In the genomic region with DNA sequence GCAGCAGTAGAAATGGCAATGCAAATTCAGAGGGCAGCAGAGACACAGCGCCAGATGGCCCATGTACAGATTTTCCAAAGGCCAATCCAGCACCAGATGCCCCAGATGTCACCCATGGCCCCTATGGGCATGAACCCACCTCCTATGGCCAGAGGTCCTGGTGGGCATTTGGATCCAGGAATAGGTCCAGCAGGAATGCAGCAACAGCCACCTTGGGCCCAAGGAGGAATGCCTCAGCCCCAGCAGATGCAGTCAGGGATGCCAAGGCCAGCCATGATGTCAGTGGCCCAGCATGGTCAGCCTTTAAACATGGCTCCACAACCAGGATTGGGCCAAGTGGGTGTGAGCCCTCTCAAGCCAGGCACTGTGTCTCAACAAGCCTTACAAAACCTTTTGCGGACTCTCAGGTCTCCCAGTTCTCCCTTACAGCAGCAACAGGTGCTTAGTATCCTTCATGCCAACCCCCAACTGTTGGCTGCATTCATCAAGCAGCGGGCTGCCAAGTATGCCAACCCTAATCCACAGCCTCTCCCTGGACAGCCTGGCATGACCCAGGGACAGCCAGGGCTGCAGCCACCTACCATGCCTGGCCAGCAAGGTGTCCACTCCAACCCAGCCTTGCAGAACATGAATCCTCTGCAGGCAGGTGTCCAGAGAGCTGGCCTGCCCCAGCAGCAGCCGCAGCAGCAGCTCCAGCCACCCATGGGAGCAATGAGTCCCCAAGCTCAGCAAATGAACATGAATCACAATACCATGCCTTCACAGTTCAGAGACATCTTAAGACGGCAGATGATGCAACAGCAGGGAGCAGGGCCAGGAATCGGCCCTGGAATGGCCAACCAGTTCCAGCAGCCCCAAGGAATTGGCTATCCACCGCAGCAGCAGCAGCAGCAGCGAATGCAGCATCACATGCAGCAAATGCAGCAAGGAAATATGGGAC, we compare ENCODE assay signal across 12 mouse cellular contexts. TPM values are rescaled to one million over a fixed set of nuclear protein-coding genes. Genes with fewer than 3 reads are reported as not detected.
DNase-seq lines count a peak whose midpoint lies in the region; ATAC-seq lines count a peak whose summit lies in the region.
"Had no signal": no experiment of that assay in that cellular context is flagged by ENCODE, and none has a peak within 500 bp of the region (broad histone marks: within the 10 kb centered on the region; RNA-seq: fewer than 3 reads in every experiment).

No protein-coding gene starts in this region.

- H3K27ac ChIP-seq in heart, embryonic 10.5 days, result no peak overlapping the region
- no peak overlapping the region for H3K27ac ChIP-seq in midbrain, embryonic 14.5 days (replicated peaks; ENCODE audit: low read depth, low read length)
- H3K27ac ChIP-seq: embryonic facial prominence, embryonic 13.5 days; liver, embryonic 14.5 days had no signal

- DNase-seq in heart, adult 18-20 months, result peak; percentile 40 to 57
- DNase-seq in heart, embryonic 10.5 days (ENCODE audit: low spot score), result no peak
- peak; percentile 42 for DNase-seq in 3T3-L1 (ENCODE audit: low read depth, low spot score)
- DNase-seq in cerebellum, adult 11 months, result peak; percentile 55
- DNase-seq in gastrocnemius, adult 8-10 months (ENCODE audit: low spot score in 2 of 2), result peak; percentile 27 to 53
- no peak for DNase-seq in urinary bladder, postnatal 10 days (ENCODE audit: low spot score)
- DNase-seq in midbrain, embryonic 14.5 days, result no peak
- no peak for DNase-seq in right cerebral cortex, postnatal 10 days (ENCODE audit: low spot score in 2 of 2)
- DNase-seq: right cerebral cortex, postnatal 14 days had no signal

- H3K36me3 ChIP-seq in heart, embryonic 10.5 days, result peaks cover 72% of the 10 kb centered on the region
- peaks cover 63% of the 10 kb centered on the region for H3K36me3 ChIP-seq in midbrain, embryonic 14.5 days (ENCODE audit: control insufficient read depth, insufficient read depth, low read length)

- no peaks in the 10 kb centered on the region for H3K9me3 ChIP-seq in heart, embryonic 10.5 days
- H3K9me3 ChIP-seq in midbrain, embryonic 14.5 days (ENCODE audit: control insufficient read depth, low read length), result no peaks in the 10 kb centered on the region
- H3K9me3 ChIP-seq: embryonic facial prominence, embryonic 13.5 days had no signal

- no peaks in the 10 kb centered on the region for H3K4me1 ChIP-seq in heart, embryonic 10.5 days
- no peaks in the 10 kb centered on the region for H3K4me1 ChIP-seq in midbrain, embryonic 14.5 days (ENCODE audit: control insufficient read depth, insufficient read depth, low read length)
- H3K4me1 ChIP-seq: embryonic facial prominence, embryonic 13.5 days; megakaryocyte, embryonic 14.5 days had no signal

- no peak overlapping the region for H3K4me3 ChIP-seq in heart, embryonic 10.5 days
- no peak overlapping the region for H3K4me3 ChIP-seq in midbrain, embryonic 14.5 days (replicated peaks; ENCODE audit: low read depth, low read length)
- H3K4me3 ChIP-seq: embryonic facial prominence, embryonic 13.5 days; megakaryocyte, embryonic 14.5 days had no signal

- H3K4me2 ChIP-seq in midbrain, embryonic 14.5 days (ENCODE audit: low read length), result no peak overlapping the region
- H3K4me2 ChIP-seq: embryonic facial prominence, embryonic 13.5 days had no signal

- H3K9ac ChIP-seq in midbrain, embryonic 14.5 days (replicated peaks; ENCODE audit: low read length), result no peak overlapping the region
- H3K9ac ChIP-seq: embryonic facial prominence, embryonic 13.5 days; liver, embryonic 14.5 days had no signal

- 94% methylated on average over 8 of the region's 8 CpGs for WGBS in heart, embryonic 10.5 days
- WGBS in midbrain, embryonic 14.5 days, result 94% methylated on average over 8 of the region's 8 CpGs

- no peaks in the 10 kb centered on the region for H3K27me3 ChIP-seq in heart, embryonic 10.5 days (ENCODE audit: insufficient read depth, poor library complexity, severe bottlenecking)
- H3K27me3 ChIP-seq in midbrain, embryonic 14.5 days (ENCODE audit: control insufficient read depth, insufficient read depth, low read length), result no peaks in the 10 kb centered on the region
- H3K27me3 ChIP-seq: embryonic facial prominence, embryonic 13.5 days; megakaryocyte, embryonic 14.5 days had no signal

- no peak for ATAC-seq in midbrain, embryonic 14.5 days (ENCODE audit: low FRiP score, low TSS enrichment)

RNA-seq across cellular contexts. Expression of a gene that starts 13.9 kb away (rescaled TPM):
- 10 to 100 TPM; 11.9 to 14.1 TPM for total RNA-seq in heart, adult 18-20 months (2021)
- 28.0 and 31.3 TPM in 2 replicates for polyA plus RNA-seq in heart, embryonic 10.5 days (2016; fragmentation: Nextera tagmentation; extraction: Ambion mirVana)
- total RNA-seq in gastrocnemius, adult 8-10 months (2022), result 1 to 10 TPM; 8.6 to 9.6 (median 9.3) TPM
- 25.4 and 29.0 TPM in 2 replicates for polyA plus RNA-seq in midbrain, embryonic 14.5 days (2014; fragmentation: Nextera tagmentation; extraction: Ambion mirVana)

RNA-seq across cellular contexts. Expression of a gene that starts 47.3 kb away (rescaled TPM):
- total RNA-seq in heart, adult 18-20 months (2021), result 1 to 10 TPM in 1 of 2 experiments, under 1 TPM in 1; 0.92 to 2.2 TPM
- 0.53 and 1.4 TPM in 2 replicates for polyA plus RNA-seq in heart, embryonic 10.5 days (2016; fragmentation: Nextera tagmentation; extraction: Ambion mirVana)
- total RNA-seq in gastrocnemius, adult 8-10 months (2022), result 1 to 10 TPM in 3 of 4 experiments, under 1 TPM in 1; 0.73 to 1.3 (median 1.1) TPM
- 25.2 and 34.8 TPM in 2 replicates for polyA plus RNA-seq in midbrain, embryonic 14.5 days (2014; fragmentation: Nextera tagmentation; extraction: Ambion mirVana)

Comparison
In these comparisons a context has a peak if more than half of its experiments do, and no peak if none do; other contexts are left out.
1. DNase-seq: peak in heart, adult 18-20 months (2 of 2), 3T3-L1 (single experiment), cerebellum, adult 11 months (single experiment) and gastrocnemius, adult 8-10 months (2 of 2); none in heart, embryonic 10.5 days (single experiment), urinary bladder, postnatal 10 days (single experiment), midbrain, embryonic 14.5 days (single experiment) and right cerebral cortex, postnatal 10 days (0 of 2).